ENCODE assay signal across 8 mouse cellular contexts in genomic region chr3:121500225-121500624, GRCm38 (mm10). TPM values are rescaled to one million over a fixed set of nuclear protein-coding genes. Genes with fewer than 3 reads are reported as not detected.
DNase-seq lines count a peak whose midpoint lies in the region; ATAC-seq lines count a peak whose summit lies in the region.

No protein-coding gene starts in this region.

- H3K4me2 ChIP-seq in neural tube, embryonic 15.5 days, result no peak overlapping the region
- H3K4me2 ChIP-seq in liver, embryonic 11.5 days, result no peak overlapping the region

- no peak; the same call in 1 of the 2 replicates for ATAC-seq in neural tube, embryonic 15.5 days (ENCODE audit: low FRiP score)
- ATAC-seq in liver, embryonic 11.5 days (replicated peaks; ENCODE audit: low FRiP score), result 0 out of 2 replicates have a peak, but pooled peaks have one; percentile 58

- WGBS in neural tube, embryonic 15.5 days, result 66% methylated on average over 10 of the region's 10 CpGs
- WGBS in liver, embryonic 11.5 days, result 48% methylated on average over 10 of the region's 10 CpGs

- H3K4me1 ChIP-seq in neural tube, embryonic 15.5 days, result no peaks in the 10 kb centered on the region
- no peaks in the 10 kb centered on the region for H3K4me1 ChIP-seq in liver, embryonic 11.5 days (replicated peaks; ENCODE audit: control insufficient read depth, insufficient read depth, low read length)

- no peak overlapping the region for H3K4me3 ChIP-seq in neural tube, embryonic 15.5 days (replicated peaks)
- no peak overlapping the region for H3K4me3 ChIP-seq in liver, embryonic 11.5 days (ENCODE audit: low read depth, low read length)

- H3K36me3 ChIP-seq in neural tube, embryonic 15.5 days, result no peaks in the 10 kb centered on the region
- no peaks in the 10 kb centered on the region for H3K36me3 ChIP-seq in liver, embryonic 11.5 days (ENCODE audit: control insufficient read depth, insufficient read depth, low read length)

- H3K9ac ChIP-seq in neural tube, embryonic 15.5 days (replicated peaks), result no peak overlapping the region
- no peak overlapping the region for H3K9ac ChIP-seq in liver, embryonic 11.5 days (ENCODE audit: low read depth, low read length)

- peak; percentile 53 for DNase-seq in neural tube, embryonic 10.5 days (ENCODE audit: extremely low spot score, low spot score)
- peak; percentile 39 for DNase-seq in cerebellum, adult 9-11 months
- peak; percentile 43 for DNase-seq in gastrocnemius, postnatal 25 days
- DNase-seq in kidney, adult 8-10 months, result peak; percentile 57 to 75
- peak; percentile 56 for DNase-seq in liver, embryonic 11.5 days (ENCODE audit: low spot score)
- DNase-seq in ovary, postnatal 10 days (ENCODE audit: low spot score), result peak; percentile 35
- peak; percentile 46 to 71 for DNase-seq in thymus, postnatal 10 days (ENCODE audit: low spot score in 2 of 2)

- H3K27ac ChIP-seq in neural tube, embryonic 15.5 days (replicated peaks), result no peak overlapping the region
- no peak overlapping the region for H3K27ac ChIP-seq in liver, embryonic 11.5 days (ENCODE audit: low read depth, low read length)

- no peaks in the 10 kb centered on the region for H3K27me3 ChIP-seq in neural tube, embryonic 15.5 days (replicated peaks)
- peaks cover 3% of the 10 kb centered on the region for H3K27me3 ChIP-seq in liver, embryonic 11.5 days (replicated peaks; ENCODE audit: control insufficient read depth, insufficient read depth, low read length)

- H3K9me3 ChIP-seq in neural tube, embryonic 15.5 days (replicated peaks), result no peaks in the 10 kb centered on the region
- no peaks in the 10 kb centered on the region for H3K9me3 ChIP-seq in liver, embryonic 11.5 days (ENCODE audit: control insufficient read depth, low read length)

RNA-seq across cellular contexts. Expression of gene Slc44a3, which starts 32.0 kb away (rescaled TPM):
- 1.2 and 2.9 TPM in 2 replicates for polyA plus RNA-seq in neural tube, embryonic 15.5 days (2015; fragmentation: Nextera tagmentation; extraction: Ambion mirVana)
- total RNA-seq in gastrocnemius, postnatal 25 days (2021), result under 1 TPM in 1 of 2 experiments, not detected in 1; 0.40 TPM
- 1.7 and 2.0 TPM in 2 replicates for polyA plus RNA-seq in liver, embryonic 11.5 days (2014; fragmentation: Nextera tagmentation; extraction: Ambion mirVana)
